Mouse (Mus musculus): ENCODE measurements at regions not wholly inside any gene's neighbourhood (a gene's known extent, or its start where the extent isn't known, plus 50 kb on each side); places are given as distances from the start of the nearest gene placed in this dataset.

- no peaks in the 10 kb centered on the region for H3K27me3 ChIP-seq (replicated peaks; ENCODE audit: control insufficient read depth, insufficient read depth, low read length)
- H3K4me1 ChIP-seq (ENCODE audit: control insufficient read depth, insufficient read depth, low read length): no peaks in the 10 kb centered on the region
- H3K27ac ChIP-seq (ENCODE audit: insufficient read depth, low read depth, low read length): no peak overlapping the region
- H3K4me3 ChIP-seq (ENCODE audit: insufficient read depth, low read depth, low read length): no peak overlapping the region
- DNase-seq: no peak
- WGBS: 47% methylated on average over 5 of the region's 5 CpGs
- H3K36me3 ChIP-seq (ENCODE audit: control insufficient read depth, insufficient read depth, low read length): no peaks in the 10 kb centered on the region
- TF ChIP-seq POLR2A (IDR thresholded peaks at IDR 0.05; ENCODE audit: low read depth, low read length) (no peak), CTCF (conservative IDR thresholded peaks at IDR 0.05; ENCODE audit: insufficient read depth, insufficient read length, low read depth, low read length) (no peak)
Observed at GRCm38 (mm10) chr1:91640551-91640950, 100.2 kb downstream of the Asb1 start.

GRCm38 (mm10) chr1:91658991-91659441 is 118.7 kb downstream of the Asb1 start:
- no peak for TF ChIP-seq CTCF (conservative IDR thresholded peaks at IDR 0.05; ENCODE audit: insufficient read depth, insufficient read length, low read depth, low read length)
- TF ChIP-seq POLR2A (IDR thresholded peaks at IDR 0.05; ENCODE audit: low read depth, low read length): no peak

GRCm38 (mm10) chr1:91659486-91659885 is 119.1 kb downstream of the Asb1 start:
- WGBS: 68% methylated on average over 8 of the region's 8 CpGs
- TF ChIP-seq CTCF (conservative IDR thresholded peaks at IDR 0.05; ENCODE audit: insufficient read depth, insufficient read length, low read depth, low read length) (no peak), POLR2A (IDR thresholded peaks at IDR 0.05; ENCODE audit: low read depth, low read length) (no peak)
- Histone ChIP-seq H3K36me3 (ENCODE audit: control insufficient read depth, insufficient read depth, low read length) (no peaks in the 10 kb centered on the region), H3K4me1 (ENCODE audit: control insufficient read depth, insufficient read depth, low read length) (no peaks in the 10 kb centered on the region), H3K27ac (ENCODE audit: insufficient read depth, low read depth, low read length) (no peak overlapping the region), H3K4me3 (ENCODE audit: insufficient read depth, low read depth, low read length) (no peak overlapping the region), H3K27me3 (replicated peaks; ENCODE audit: control insufficient read depth, insufficient read depth, low read length) (no peaks in the 10 kb centered on the region)
- no peak for DNase-seq

More at GRCm38 (mm10) chr1:91658991-91659441, 118.7 kb downstream of the Asb1 start:
- 72% methylated on average over 14 of the region's 15 CpGs for WGBS
- Histone ChIP-seq H3K36me3 (ENCODE audit: control insufficient read depth, insufficient read depth, low read length) (no peaks in the 10 kb centered on the region), H3K27me3 (replicated peaks; ENCODE audit: control insufficient read depth, insufficient read depth, low read length) (no peaks in the 10 kb centered on the region), H3K4me1 (ENCODE audit: control insufficient read depth, insufficient read depth, low read length) (no peaks in the 10 kb centered on the region), H3K4me3 (ENCODE audit: insufficient read depth, low read depth, low read length) (no peak overlapping the region), H3K27ac (ENCODE audit: insufficient read depth, low read depth, low read length) (no peak overlapping the region)
- no peak for DNase-seq

GRCm38 (mm10) chr1:91663289-91663688 is 122.9 kb downstream of the Asb1 start:
- H3K4me1 ChIP-seq (ENCODE audit: control insufficient read depth, insufficient read depth, low read length): no peaks in the 10 kb centered on the region
- no peaks in the 10 kb centered on the region for H3K27me3 ChIP-seq (replicated peaks; ENCODE audit: control insufficient read depth, insufficient read depth, low read length)
- no peak for DNase-seq
- 93% methylated on average over 2 of the region's 2 CpGs for WGBS
- H3K36me3 ChIP-seq (ENCODE audit: control insufficient read depth, insufficient read depth, low read length): no peaks in the 10 kb centered on the region
- TF ChIP-seq POLR2A (IDR thresholded peaks at IDR 0.05; ENCODE audit: low read depth, low read length): no peak
- TF ChIP-seq CTCF (conservative IDR thresholded peaks at IDR 0.05; ENCODE audit: insufficient read depth, insufficient read length, low read depth, low read length): no peak
- H3K4me3 ChIP-seq (ENCODE audit: insufficient read depth, low read depth, low read length): no peak overlapping the region
- no peak overlapping the region for H3K27ac ChIP-seq (ENCODE audit: insufficient read depth, low read depth, low read length)

GRCm38 (mm10) chr1:91664622-91665021 is 124.3 kb downstream of the Asb1 start:
- no peaks in the 10 kb centered on the region for H3K36me3 ChIP-seq (ENCODE audit: control insufficient read depth, insufficient read depth, low read length)
- 91% methylated on average over 11 of the region's 12 CpGs for WGBS
- H3K4me1 ChIP-seq (ENCODE audit: control insufficient read depth, insufficient read depth, low read length): no peaks in the 10 kb centered on the region
- no peak overlapping the region for H3K4me3 ChIP-seq (ENCODE audit: insufficient read depth, low read depth, low read length)
- H3K27me3 ChIP-seq (replicated peaks; ENCODE audit: control insufficient read depth, insufficient read depth, low read length): no peaks in the 10 kb centered on the region
- no peak overlapping the region for H3K27ac ChIP-seq (ENCODE audit: insufficient read depth, low read depth, low read length)
- no peak for DNase-seq
- no peak for TF ChIP-seq POLR2A (IDR thresholded peaks at IDR 0.05; ENCODE audit: low read depth, low read length)
- no peak for TF ChIP-seq CTCF (conservative IDR thresholded peaks at IDR 0.05; ENCODE audit: insufficient read depth, insufficient read length, low read depth, low read length)

GRCm38 (mm10) chr1:91668530-91668929 is 128.2 kb downstream of the Asb1 start:
- no peak overlapping the region for H3K27ac ChIP-seq (ENCODE audit: insufficient read depth, low read depth, low read length)
- no peaks in the 10 kb centered on the region for H3K36me3 ChIP-seq (ENCODE audit: control insufficient read depth, insufficient read depth, low read length)
- H3K27me3 ChIP-seq (replicated peaks; ENCODE audit: control insufficient read depth, insufficient read depth, low read length): no peaks in the 10 kb centered on the region
- no peaks in the 10 kb centered on the region for H3K4me1 ChIP-seq (ENCODE audit: control insufficient read depth, insufficient read depth, low read length)
- DNase-seq: no peak
- 67% methylated on average over 6 of the region's 6 CpGs for WGBS
- TF ChIP-seq CTCF (conservative IDR thresholded peaks at IDR 0.05; ENCODE audit: insufficient read depth, insufficient read length, low read depth, low read length): no peak
- TF ChIP-seq POLR2A (IDR thresholded peaks at IDR 0.05; ENCODE audit: low read depth, low read length): no peak
- H3K4me3 ChIP-seq (ENCODE audit: insufficient read depth, low read depth, low read length): no peak overlapping the region

- Histone ChIP-seq H3K4me1 (ENCODE audit: control insufficient read depth, insufficient read depth, low read length) (no peaks in the 10 kb centered on the region), H3K4me3 (ENCODE audit: insufficient read depth, low read depth, low read length) (no peak overlapping the region), H3K27ac (ENCODE audit: insufficient read depth, low read depth, low read length) (no peak overlapping the region), H3K36me3 (ENCODE audit: control insufficient read depth, insufficient read depth, low read length) (no peaks in the 10 kb centered on the region), H3K27me3 (replicated peaks; ENCODE audit: control insufficient read depth, insufficient read depth, low read length) (no peaks in the 10 kb centered on the region)
- peak; percentile 5 for DNase-seq
- WGBS: 24% methylated on average over 13 of the region's 13 CpGs
- TF ChIP-seq CTCF (conservative IDR thresholded peaks at IDR 0.05; ENCODE audit: insufficient read depth, insufficient read length, low read depth, low read length): no peak
- TF ChIP-seq POLR2A (IDR thresholded peaks at IDR 0.05; ENCODE audit: low read depth, low read length): no peak
Observed at GRCm38 (mm10) chr1:91670980-91671379, 130.3 kb upstream of the Twist2 start.
